Mouse (Mus musculus) embryonic stem cell, embryonic (primary cell): ENCODE data around the gene Asb4.

Experiments used
- CTCF ChIA-PET, 4 experiments: fragments of 300-600 bp in 2 of 4; fragments of 350-600 bp in 2 of 4; sonication (Branson Sonifier 250); formaldehyde crosslinking; loops; one replicate each; lab custom pipeline; 2022; ENCODE audit warnings: inconsistent platforms in 2 of 4; lab: Charles Lee
- POLR2A ChIA-PET, 4 experiments: fragments of 300-600 bp in 2 of 4; fragments of 350-600 bp in 2 of 4; sonication (Branson Sonifier 250); formaldehyde crosslinking; loops; one replicate each; lab custom pipeline; 2022; ENCODE audit warnings: antibody characterized with exemption in 4 of 4, inconsistent platforms in 1 of 4; lab: Charles Lee

Asb4 gene

DNA sequence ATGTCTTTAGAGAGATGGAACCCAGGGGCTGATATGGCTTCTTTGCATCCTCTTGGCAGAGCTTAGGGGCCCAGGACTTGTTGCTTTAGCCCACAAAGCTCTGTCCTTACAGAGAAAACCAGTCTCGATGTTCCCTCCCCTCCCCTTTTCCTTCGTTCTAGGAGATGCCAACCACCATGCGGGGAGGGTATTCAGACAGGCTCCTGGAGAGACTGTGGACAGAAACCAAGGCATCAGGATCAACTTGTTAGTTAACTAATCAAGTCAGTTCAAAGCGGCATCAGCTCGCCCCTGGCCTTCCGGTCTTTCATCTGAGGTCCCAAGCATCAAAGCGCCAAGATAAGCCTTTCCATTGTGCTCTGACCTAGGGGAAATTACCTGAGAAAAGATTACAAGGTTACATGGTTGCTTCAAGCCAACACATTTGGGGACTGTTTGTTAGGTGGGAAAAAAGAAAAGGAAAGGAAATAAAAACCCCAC is 2.0 kb downstream of the Asb4 start:
- CTCF ChIA-PET = interaction anchor here (0.7 to 3.3 kb wide), 7 partner anchors 12 to 406 kb away, joined by 3 to 9 read pairs (median 4); no protein-coding TSS in a partner anchor
- POLR2A ChIA-PET = interaction anchor here in 1 of 4 experiments (0.6 kb wide), 1 partner anchor 1497 kb away, joined by 3 read pairs; no protein-coding TSS in a partner anchor

GRCm38 (mm10) chr6:5386486-5386885 is 3.3 kb downstream of the Asb4 start:
- CTCF ChIA-PET = interaction anchor here in 1 of 4 experiments (1.2 to 1.5 kb wide), 2 partner anchors 15 to 203 kb away, joined by 4 to 7 read pairs; no protein-coding TSS in a partner anchor
- POLR2A ChIA-PET = interaction anchor here in 1 of 4 experiments (0.6 kb wide), 1 partner anchor 29 kb away, joined by 3 read pairs; no protein-coding TSS in a partner anchor

GRCm38 (mm10) chr6:5387396-5387795 is 4.2 kb downstream of the Asb4 start:
- CTCF ChIA-PET = interaction anchor here in 2 of 4 experiments (0.5 to 1.5 kb wide), 3 partner anchors 14 to 403 kb away, joined by 3 to 7 read pairs (median 7); no protein-coding TSS in a partner anchor

DNA sequence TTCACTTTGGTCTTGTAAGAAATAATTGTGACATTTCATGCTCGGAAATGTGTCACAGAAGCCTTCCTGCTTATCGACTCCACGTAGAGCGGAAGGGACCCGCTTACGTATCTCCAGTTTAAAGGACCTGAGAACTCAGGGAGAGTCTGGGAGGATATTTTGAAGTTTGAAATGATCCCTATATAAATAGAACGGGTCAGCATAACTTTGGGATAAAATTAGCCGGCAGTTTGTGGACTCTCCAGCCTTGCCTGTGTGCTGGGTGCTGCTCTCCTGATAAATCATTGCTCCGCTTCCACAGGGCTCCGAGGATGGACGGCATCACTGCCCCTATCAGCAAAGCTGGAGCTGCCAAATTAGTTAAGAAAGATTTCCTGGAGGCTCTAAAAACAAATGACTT is 7.1 kb downstream of the Asb4 start:
- ChIA-PET POLR2A (interaction anchor here in 1 of 4 experiments (0.7 kb wide), 1 partner anchor 55 kb away, joined by 3 read pairs; no protein-coding TSS in a partner anchor), CTCF (interaction anchor here in 3 of 4 experiments (0.7 to 1.0 kb wide), 3 partner anchors 11 to 742 kb away, joined by 3 to 5 read pairs (median 5); no protein-coding TSS in a partner anchor)

More at GRCm38 (mm10) chr6:5387396-5387795, 4.2 kb downstream of the Asb4 start:
- POLR2A ChIA-PET = interaction anchor here in 1 of 4 experiments (1.4 kb wide), 1 partner anchor 13 kb away, joined by 3 read pairs; no protein-coding TSS in a partner anchor

GRCm38 (mm10) chr6:5390952-5391351 is 7.8 kb downstream of the Asb4 start:
- ChIA-PET CTCF (interaction anchor here in 1 of 4 experiments (0.7 kb wide), 1 partner anchor 742 kb away, joined by 3 read pairs; no protein-coding TSS in a partner anchor), POLR2A (no interaction called here)

GRCm38 (mm10) chr6:5394971-5395370 is 11.8 kb downstream of the Asb4 start:
- POLR2A ChIA-PET = no interaction called here
- CTCF ChIA-PET = interaction anchor here in 1 of 4 experiments (2.3 kb wide), 1 partner anchor 12 kb away, joined by 15 read pairs; the partner anchor contains the start of gene Asb4

- ChIA-PET CTCF (interaction anchor here in 2 of 4 experiments (0.7 to 1.2 kb wide), 4 partner anchors 11 to 169 kb away, joined by 3 to 4 read pairs (median 3); partner anchors contain the start of gene Asb4 (in 1 of the 2)), POLR2A (interaction anchor here in 1 of 4 experiments (0.6 kb wide), 1 partner anchor 340 kb away, joined by 4 read pairs; no protein-coding TSS in a partner anchor)
Observed at GRCm38 (mm10) chr6:5396797-5397196, 13.6 kb downstream of the Asb4 start.

GRCm38 (mm10) chr6:5401394-5401793 is 18.2 kb downstream of the Asb4 start:
- ChIA-PET CTCF (interaction anchor here (0.5 to 2.3 kb wide), 42 partner anchors 8 to 1012 kb away, joined by 3 to 23 read pairs (median 4); partner anchors contain the start of genes Asb4 (in 2 of the 4) and Pon3 (in 2 of the 4)), POLR2A (interaction anchor here in 1 of 4 experiments (0.5 kb wide), 1 partner anchor 742 kb away, joined by 4 read pairs; no protein-coding TSS in a partner anchor)

- CTCF ChIA-PET = interaction anchor here in 2 of 4 experiments (0.6 to 1.0 kb wide), 3 partner anchors 21 to 384 kb away, joined by 3 read pairs; no protein-coding TSS in a partner anchor
Observed at GRCm38 (mm10) chr6:5403095-5403815, 20.1 kb downstream of the Asb4 start.

DNA sequence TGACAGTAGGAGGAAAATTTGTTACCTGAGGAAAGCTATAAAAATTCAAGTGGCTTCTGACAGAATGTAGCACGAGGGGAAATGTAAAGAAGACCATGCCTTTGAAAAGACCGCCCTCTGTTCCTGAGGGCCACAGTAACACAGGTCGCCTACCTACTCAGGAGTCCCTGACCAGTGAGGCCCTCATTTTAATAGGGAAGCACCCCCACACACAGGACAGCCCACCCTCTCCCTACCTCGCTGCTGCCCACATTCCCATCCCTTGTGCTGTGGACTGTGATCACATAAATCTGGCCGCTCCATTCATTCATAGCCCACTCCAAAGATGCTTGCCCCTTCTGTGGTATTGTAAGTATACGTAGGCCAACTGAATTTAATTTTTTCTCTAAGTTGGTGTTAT is 20.8 kb downstream of the Asb4 start:
- ChIA-PET CTCF (interaction anchor here in 1 of 4 experiments (2.1 kb wide), 1 partner anchor 186 kb away, joined by 5 read pairs; no protein-coding TSS in a partner anchor), POLR2A (no interaction called here)

More at GRCm38 (mm10) chr6:5403095-5403815, 20.1 kb downstream of the Asb4 start:
- POLR2A ChIA-PET = no interaction called here

- CTCF ChIA-PET = interaction anchor here in 3 of 4 experiments (0.6 to 2.1 kb wide), 3 partner anchors 25 to 181 kb away, joined by 4 to 12 read pairs (median 8); partner anchors contain the start of gene Asb4 (in 1 of the 3)
- POLR2A ChIA-PET = interaction anchor here in 1 of 4 experiments (0.9 kb wide), 1 partner anchor 34 kb away, joined by 3 read pairs; no protein-coding TSS in a partner anchor
Observed at GRCm38 (mm10) chr6:5408451-5409177, 25.4 kb downstream of the Asb4 start.

GRCm38 (mm10) chr6:5409676-5410075 is 26.5 kb downstream of the Asb4 start:
- CTCF ChIA-PET = interaction anchor here in 3 of 4 experiments (1.2 to 2.2 kb wide), 3 partner anchors 180 kb away, joined by 8 to 15 read pairs (median 12); no protein-coding TSS in a partner anchor
- POLR2A ChIA-PET = interaction anchor here in 1 of 4 experiments (1.2 kb wide), 1 partner anchor 13 kb away, joined by 4 read pairs; no protein-coding TSS in a partner anchor

GRCm38 (mm10) chr6:5410697-5411391 is 27.7 kb downstream of the Asb4 start:
- ChIA-PET POLR2A (interaction anchor here in 1 of 4 experiments (1.2 kb wide), 1 partner anchor 12 kb away, joined by 4 read pairs; no protein-coding TSS in a partner anchor), CTCF (interaction anchor here in 3 of 4 experiments (1.2 to 4.3 kb wide), 3 partner anchors 178 to 179 kb away, joined by 8 to 19 read pairs (median 15); no protein-coding TSS in a partner anchor)

- POLR2A ChIA-PET = interaction anchor here in 2 of 4 experiments (0.6 to 2.1 kb wide), 3 partner anchors 10 to 33 kb away, joined by 3 to 16 read pairs (median 4); no protein-coding TSS in a partner anchor
- CTCF ChIA-PET = interaction anchor here in 2 of 4 experiments (1.0 to 4.3 kb wide), 3 partner anchors 29 to 176 kb away, joined by 3 to 19 read pairs (median 5); no protein-coding TSS in a partner anchor
Observed at GRCm38 (mm10) chr6:5413282-5413681, 30.1 kb downstream of the Asb4 start.

DNA sequence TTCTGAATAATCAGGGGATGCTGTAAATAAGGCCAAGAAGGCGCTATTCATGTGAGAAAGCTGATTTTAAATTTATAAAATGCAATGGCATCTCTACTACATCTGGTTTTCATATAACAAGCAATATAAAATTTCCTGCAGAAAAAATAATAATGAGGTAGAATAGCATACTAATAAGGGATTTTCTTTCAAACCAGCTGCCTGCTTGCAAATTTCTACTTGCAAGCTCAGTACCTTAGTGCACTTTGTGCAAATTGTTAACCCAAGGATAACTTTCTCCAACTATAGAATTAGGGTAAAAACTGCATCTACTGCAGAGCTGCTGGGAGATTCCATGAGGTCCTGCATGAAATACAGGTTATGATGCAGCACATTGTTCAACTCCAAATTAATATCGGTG is 38.3 kb downstream of the Asb4 start:
- CTCF ChIA-PET = no interaction called here
- POLR2A ChIA-PET = interaction anchor here in 1 of 4 experiments (3.9 kb wide), 1 partner anchor 60 kb away, joined by 15 read pairs; no protein-coding TSS in a partner anchor

DNA sequence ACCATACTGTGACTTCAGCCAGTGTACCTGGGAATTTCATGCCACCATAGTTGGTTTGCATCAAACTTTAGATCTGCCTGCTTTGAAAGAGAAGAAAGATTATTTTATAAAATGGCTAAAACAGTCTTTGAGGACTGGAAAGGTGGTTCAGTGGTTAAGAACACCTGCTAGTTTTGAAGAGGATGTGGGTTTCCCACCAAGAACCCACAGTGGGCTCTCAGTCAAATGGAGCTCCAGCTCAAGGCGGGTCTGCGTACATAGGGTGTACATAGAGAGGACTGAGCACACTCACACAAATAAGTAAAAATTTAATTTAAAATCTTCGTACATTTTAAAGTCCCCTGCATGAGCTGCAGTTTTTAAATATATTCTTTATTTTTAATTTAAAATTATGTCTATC is 39.2 kb downstream of the Asb4 start:
- POLR2A ChIA-PET = interaction anchor here in 2 of 4 experiments (0.8 to 3.9 kb wide), 11 partner anchors 9 to 164 kb away, joined by 3 to 29 read pairs (median 5); partner anchors contain the start of gene Pdk4 (in 2 of the 2)
- CTCF ChIA-PET = interaction anchor here in 2 of 4 experiments (1.1 to 1.2 kb wide), 2 partner anchors 167 kb away, joined by 3 to 5 read pairs; no protein-coding TSS in a partner anchor
